Mouse (Mus musculus) T-cell, adult 2 months (primary cell): ENCODE measurements around the gene Gm266.
"Not testable (repeated sequence)": the region's sequence is repeated elsewhere in the genome, so short reads cannot be mapped to it uniquely, and the experiment has no call there.

Experiments used
- DNase-seq: peaks from one replicate; pipeline ENCODE4 v3.0.0; 2022; ENCODE audit warnings: low spot score

The Gm266 gene

GRCm38 (mm10) chr12:111485652-111486306, at the start of gene Gm266:
Gene Gm266, minus strand, starts transcription at chr12:111485823.
- DNase-seq = no peak

- DNase-seq = no peak
These were observed 49.7 kb upstream of the Gm266 start for GRCm38 (mm10) chr12:111535281-111535680.

GRCm38 (mm10) chr12:111533096-111533794, 47.6 kb upstream of the Gm266 start:
- DNase-seq = no peak

- DNase-seq = no peak
These were observed 43.6 kb upstream of the Gm266 start for GRCm38 (mm10) chr12:111529192-111529591.

DNA sequence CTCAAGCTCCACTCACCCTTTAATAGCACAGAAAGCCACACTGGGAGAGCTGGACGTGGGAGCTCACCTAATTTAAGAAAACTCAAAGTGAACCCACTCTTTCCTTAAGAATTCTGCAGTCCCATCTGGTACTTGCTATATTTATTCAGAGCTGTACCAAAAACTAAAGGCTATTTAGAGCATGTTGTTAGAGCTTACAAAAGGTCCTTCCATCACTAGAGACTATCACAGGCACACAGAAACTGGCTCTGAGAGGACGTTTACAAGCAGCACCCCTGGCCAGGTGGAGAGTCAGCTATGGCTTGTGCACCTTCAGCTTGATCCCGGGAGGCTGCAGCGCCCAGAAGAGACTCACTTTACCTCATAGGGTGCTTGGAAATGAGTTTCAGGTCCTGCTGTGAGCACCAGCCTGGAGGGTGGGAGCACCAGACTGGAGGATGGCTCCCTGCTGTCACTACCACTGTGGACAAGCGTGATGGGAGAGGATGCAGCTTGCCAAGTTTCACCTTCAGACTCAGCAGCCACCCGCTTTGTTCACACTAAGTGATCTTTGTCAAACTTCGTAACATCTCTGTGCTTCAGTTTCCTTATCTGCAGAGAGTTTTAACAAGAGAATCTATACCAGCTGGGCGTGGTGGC, 42.1 kb upstream of the Gm266 start:
- DNase-seq = no peak

DNA sequence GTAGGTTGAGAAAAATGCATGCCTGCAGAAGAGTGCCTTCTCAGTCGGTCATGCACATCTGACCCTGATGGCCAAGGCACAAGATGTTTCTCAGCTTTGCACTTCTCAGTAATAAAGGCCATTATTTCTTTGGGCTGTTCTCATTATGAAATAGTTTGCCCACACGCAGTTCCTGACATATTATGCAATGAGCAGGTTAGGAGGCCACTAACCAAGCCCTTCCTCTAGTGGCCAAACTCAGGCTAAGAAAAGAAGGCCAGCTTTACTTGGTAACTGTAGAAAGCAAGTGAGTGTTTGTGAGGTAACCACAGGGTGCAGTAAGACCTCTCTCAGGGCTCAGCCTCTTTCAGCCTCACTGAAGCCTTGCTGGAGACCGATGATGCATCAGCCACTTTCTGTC, 39.3 kb upstream of the Gm266 start:
- DNase-seq = no peak

GRCm38 (mm10) chr12:111524469-111524868, 38.8 kb upstream of the Gm266 start:
- DNase-seq = no peak

- no peak for DNase-seq
These were observed 35.4 kb upstream of the Gm266 start for GRCm38 (mm10) chr12:111520994-111521393.

GRCm38 (mm10) chr12:111519821-111520220, 34.2 kb upstream of the Gm266 start:
- DNase-seq = no peak

DNA sequence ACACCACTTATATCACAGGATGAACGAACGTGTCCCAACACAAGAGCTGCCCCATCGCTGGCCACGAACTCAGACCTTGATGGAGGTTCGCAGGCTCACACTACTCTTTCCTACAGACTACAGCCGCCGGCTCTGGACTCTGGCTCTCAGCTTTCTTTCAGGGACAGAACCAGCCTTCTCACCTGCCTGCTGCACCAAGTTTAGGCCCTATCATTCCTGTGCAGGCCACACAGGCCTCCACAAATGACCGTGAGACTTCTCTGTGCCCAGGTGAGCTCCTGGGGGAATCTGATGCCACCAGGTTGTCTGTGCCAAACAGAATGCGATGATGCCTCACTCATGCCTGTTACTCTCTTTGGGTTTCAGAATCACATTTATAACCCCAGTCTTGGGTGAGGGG, 32.8 kb upstream of the Gm266 start:
- DNase-seq = no peak

- no peak for DNase-seq
These were observed 32.3 kb upstream of the Gm266 start for GRCm38 (mm10) chr12:111517901-111518300.

DNA sequence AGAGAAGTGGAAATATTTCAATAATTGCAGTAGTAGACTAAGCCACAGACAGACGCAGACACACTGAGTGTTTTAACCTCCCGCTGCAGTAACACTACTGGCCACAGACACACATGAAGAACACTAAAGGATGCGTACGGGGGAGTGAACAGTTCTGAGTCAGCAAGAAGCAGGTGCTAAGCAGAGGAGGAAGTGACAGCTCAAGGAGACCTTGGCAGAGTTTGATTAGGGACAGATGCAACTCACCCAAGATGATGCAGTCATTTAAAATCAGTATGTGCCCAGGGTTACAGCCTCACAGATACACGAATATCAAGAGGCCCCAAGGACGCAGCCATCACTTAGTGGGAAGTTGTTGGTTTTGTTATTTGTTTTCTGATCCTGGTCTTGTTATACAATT, 31.2 kb upstream of the Gm266 start:
- DNase-seq = no peak

DNA sequence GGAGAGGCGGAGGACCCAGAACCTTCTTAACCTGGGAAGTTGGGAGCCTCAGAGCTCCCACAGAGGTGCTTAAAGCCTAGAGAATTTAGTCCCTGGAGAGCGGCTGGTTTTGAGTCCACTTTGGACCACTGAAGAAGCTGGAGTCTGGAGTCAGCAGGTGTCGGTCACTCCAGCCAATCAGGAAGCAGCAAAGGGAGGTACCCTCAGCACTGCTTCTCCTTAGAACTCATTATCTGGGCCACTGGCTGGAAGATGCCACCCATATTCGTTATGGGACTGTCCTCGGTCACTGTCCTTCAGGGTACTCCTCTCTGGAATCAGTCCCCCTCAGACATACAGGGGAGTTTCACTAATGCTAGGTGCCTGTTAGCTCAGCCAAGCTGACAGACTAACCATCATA, 30.3 kb upstream of the Gm266 start:
- no peak for DNase-seq

GRCm38 (mm10) chr12:111514874-111515649, 29.4 kb upstream of the Gm266 start:
- DNase-seq = no peak

GRCm38 (mm10) chr12:111514231-111514792, 28.7 kb upstream of the Gm266 start:
- DNase-seq = no peak

- no peak for DNase-seq
These were observed 28.1 kb upstream of the Gm266 start for GRCm38 (mm10) chr12:111513673-111514072.

DNA sequence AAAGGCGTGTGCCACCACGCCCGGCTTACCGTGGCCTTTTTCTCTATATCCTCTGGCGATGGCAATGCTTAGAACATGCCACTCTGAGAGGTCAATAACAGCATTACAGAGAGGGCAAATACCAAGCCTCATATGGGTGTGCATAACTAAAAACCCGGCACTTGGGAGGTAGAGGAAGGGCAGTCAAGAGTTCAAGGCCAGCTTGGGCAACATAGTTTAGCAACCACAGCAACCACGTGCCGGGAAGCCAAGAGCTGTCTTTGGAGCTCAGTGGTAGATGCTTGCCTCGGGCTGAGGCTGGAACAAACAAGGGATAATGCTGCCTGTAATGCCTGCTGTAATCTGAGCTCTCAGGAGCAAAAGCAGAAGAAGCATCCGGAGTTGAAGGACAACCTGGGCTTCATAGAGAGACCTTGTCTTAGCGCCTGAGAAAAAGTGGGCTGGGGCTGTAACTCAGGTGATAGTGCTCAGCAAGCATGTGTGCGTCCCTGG, 27.0 kb upstream of the Gm266 start:
- no peak for DNase-seq

DNA sequence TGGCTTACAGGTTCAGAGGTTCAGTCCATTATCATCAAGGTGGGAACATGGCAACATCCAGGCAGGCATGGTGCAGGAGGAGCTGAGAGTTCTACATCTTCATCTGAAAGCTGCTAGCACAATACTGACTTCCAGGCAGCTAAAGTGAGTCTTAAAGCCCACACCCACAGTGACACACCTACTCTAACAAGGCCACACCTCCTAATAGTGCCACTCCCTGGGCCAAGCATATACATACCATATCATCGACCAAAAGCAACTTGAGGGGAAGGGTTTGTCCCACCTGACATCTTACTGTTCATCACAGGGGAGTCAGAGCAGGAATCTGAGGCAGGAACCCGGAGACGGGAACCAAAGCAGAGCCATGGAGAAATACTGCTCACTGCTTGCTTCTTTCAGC, 22.8 kb upstream of the Gm266 start:
- not testable (repeated sequence) for DNase-seq

DNA sequence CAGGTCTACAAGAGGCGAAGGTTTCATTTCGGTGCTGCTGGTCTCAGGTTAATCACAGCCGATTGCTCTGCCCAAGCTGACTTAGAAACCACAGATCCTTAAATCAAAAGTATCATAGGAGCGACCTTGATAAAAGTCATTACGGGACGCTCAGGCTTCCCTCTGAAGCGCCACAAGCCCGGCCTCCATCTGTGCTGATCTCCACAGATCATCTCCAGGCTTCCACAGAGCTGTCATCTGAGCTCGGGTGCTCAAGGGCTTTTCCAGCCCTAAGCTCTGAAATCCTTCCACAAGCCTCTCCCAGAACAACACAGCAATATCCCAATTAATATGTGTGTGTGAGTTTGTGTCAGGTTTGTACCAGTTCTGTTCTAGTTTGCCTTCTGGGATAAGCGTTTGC, 22.3 kb upstream of the Gm266 start:
- no peak for DNase-seq

GRCm38 (mm10) chr12:111507001-111507400, 21.4 kb upstream of the Gm266 start:
- DNase-seq = no peak

GRCm38 (mm10) chr12:111504904-111505303, 19.3 kb upstream of the Gm266 start:
- peak; percentile 58 for DNase-seq

DNA sequence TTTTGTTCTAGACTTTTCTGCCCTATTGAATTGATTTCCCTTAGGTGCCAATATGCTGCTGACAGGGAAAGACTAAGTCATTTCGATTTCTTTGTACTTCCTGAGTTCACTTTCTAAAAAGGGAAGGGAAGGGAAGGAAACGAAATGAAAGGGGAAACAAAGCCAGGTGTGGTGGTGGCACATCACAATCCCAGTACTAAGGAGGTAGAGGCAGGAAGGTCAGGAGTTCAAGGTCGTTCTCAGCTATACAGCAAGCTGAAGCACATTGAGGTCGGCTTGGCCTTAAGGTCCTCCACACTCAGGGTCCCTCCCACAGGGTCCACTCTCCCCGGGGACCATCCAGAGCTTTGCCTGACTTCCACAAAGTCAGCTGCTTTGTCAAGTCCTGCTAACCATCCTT, 17.9 kb upstream of the Gm266 start:
- no peak for DNase-seq
